Mouse (Mus musculus): ENCODE data around the gene Trmt2a.
"Not testable (repeated sequence)": the region's sequence is repeated elsewhere in the genome, so short reads cannot be mapped to it uniquely, and the experiment has no call there.

The Trmt2a gene

GRCm38 (mm10) chr16:18289067-18289588, 40.6 kb downstream of the Trmt2a start, which contains the start of gene Dgcr8:
Dgcr8 (minus strand) TSS chr16:18289246.
- DNase-seq (ENCODE audit: low spot score): peak; percentile 92

- not testable (repeated sequence) for DNase-seq (ENCODE audit: low spot score)
Measured at GRCm38 (mm10) chr16:18289614-18290013, 41.1 kb downstream of the Trmt2a start.
